Mouse (Mus musculus): ENCODE measurements around the gene Hspa1b.
"Not testable (repeated sequence)": the region's sequence is repeated elsewhere in the genome, so short reads cannot be mapped to it uniquely, and the experiment has no call there.

Gene Hspa1b

DNA sequence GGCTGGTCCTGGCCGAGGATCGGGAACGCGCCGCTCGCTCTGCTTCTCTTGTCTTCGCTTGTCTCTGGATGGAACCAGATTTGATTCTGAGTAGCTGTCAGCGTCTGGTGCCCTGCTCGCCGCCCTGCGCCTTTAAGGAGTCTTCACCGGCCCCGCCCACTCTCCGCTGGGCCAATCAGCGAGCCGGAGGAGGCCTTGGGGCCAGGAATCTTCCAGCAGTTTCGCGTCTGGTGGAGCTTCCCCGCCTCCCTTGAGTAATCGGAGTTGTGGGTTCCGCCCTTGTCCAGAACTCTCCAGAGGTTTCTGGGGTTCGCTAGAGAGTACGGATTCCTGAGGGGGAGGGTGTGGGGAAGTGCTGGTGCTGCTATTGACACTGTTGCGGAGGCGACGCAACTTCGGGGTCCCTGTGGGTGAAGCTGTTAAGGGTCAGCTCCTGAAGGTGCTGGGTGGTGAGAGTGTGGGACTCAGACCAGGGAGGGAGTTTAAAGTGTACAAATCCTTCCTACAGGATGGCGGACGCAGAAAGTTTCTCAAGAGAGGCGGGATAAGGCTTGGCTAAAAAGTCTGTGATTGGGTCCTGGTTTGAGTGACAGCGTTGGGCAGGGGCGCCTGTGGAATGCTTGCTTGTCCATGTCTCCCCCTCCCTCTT lies at the start of gene Hspa1b:
Gene Hspa1b (minus strand): TSS at position 109 of the 649 bp plus-strand sequence.
- DNase-seq (ENCODE audit: low spot score in 2 of 2): peak; percentile 74 to 78

DNA sequence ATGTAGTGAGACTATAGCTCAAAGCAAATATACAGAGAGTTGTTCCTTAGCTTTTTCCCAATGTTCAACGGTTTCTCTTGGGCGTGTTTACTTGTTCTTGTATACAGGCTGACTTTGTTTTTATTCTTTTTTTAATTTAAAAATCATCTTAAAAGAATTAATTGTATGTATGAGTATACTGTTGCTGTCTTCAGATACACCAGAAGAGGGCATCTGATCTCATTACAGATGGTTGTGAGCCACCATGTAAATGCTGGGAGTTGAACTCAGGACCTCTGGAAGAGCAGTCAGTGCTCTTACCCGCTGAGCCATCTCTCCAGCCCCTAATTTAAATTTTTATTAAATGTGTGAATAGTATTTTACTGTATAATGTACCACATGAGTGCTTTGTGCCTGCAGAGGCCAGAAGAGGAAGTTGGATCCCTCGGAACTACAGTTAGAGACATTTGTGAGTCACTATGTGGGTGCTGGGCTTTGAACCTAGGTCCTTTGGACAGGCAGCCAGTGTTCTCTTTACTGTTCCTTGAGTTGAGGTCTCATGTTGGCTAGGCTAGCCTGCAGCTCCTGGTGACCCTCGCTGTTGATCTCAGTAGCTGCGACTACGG lies 48.5 kb upstream of the Hspa1b start:
- DNase-seq (ENCODE audit: low spot score in 2 of 2): no peak

DNA sequence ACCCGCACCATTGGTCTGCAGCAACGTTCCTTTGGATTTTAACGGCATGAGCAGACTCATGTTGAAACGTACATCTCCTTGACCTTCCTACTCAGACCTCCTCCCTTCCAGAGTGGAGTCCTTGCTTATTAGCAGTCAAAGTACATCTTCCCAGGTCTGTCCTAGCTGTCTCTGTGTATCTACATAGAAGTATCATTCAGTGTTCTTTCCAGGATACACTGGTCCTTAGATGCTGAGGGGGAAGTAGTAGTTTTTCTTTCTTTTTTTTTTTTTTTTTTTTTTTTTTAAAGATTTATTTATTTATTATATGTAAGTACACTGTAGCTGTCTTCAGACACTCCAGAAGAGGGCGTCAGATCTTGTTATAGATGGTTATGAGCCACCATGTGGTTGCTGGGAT lies 46.9 kb upstream of the Hspa1b start:
- DNase-seq (ENCODE audit: low spot score in 2 of 2): not testable (repeated sequence)

DNA sequence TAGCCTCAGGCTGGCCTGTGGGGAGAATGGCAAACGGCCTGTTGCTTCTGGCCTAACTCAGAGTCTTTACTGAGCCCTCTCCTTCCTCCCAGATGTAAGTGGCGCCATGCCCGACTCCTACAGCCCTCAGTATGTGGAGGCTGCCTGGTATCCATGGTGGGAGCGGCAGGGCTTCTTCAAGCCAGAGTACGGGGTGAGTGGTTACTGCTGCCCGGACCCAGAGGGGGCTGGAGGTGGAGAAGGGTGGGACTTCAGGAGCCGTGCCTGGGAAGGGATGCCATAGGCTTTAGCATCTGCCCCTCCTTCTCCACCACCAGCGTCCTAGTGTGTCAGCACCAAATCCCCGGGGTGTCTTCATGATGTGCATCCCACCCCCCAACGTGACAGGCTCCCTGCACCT lies 46.1 kb upstream of the Hspa1b start:
- peak; percentile 10 to 59 for DNase-seq (ENCODE audit: low spot score in 2 of 2)

DNA sequence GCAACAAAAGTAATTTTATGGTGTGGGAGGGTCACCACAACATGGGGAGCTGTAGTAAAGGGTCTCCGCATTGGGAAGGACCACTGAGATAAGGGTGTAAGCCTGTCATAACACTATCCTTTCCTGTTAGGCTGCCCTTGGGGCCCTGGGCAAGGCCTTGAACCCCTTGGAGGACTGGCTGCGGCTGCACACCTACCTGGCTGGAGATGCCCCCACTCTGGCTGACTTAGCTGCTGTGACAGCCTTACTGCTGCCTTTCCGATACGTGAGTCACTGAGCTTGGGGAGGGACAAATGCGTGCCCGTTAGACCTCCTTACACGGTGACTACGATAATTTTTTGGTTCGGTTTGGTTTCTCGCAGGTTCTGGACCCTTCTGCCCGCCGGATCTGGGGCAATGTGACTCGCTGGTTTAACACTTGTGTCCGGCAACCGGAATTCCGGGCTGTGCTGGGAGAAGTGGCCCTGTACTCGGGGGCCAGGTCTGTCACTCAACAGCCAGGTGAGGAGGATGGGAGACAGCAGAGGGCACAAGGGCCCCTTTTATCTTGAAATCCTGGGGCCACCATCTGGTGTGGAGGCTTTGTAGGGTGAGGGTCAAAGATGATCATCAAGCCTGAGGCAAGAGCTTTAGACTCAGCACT lies 45.2 kb upstream of the Hspa1b start:
- no peak for DNase-seq (ENCODE audit: low spot score in 2 of 2)

DNA sequence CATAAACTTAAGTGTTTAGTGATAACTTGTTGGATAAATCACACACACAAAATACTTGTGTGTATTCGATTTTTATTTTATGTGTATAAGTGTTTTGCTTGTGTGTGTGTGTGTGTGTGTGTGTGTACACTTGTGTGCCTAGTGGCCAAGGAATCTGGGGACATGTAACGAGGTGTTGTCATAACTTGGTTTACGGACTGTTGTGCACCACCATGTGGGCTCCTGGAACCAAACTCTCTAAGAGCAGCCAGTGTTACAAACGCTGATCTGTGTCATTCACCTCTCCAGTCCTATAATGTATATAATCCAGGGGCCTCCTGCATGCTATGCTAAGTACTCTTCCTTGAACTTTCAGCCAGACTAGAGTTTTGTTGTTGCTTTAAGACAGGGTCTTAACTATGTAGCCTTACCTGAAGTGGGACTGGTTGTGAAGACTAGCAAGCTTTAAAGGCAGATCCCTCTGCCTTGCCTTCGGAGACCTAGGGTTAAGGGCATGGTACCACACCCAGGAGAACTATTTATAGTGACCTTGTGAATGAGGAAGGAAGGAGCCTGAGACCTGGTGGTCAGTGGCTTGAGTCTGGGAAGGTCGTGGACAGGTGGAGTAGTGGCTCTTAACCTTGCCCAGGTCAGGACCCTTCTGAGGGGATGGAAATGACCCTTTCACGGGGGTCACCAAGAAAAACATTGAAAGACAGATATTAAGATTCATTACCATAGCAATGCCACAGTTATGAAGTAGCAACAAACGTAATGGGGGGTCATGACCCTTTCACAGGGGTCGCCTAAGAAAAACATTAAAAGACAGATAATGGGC lies 44.2 kb upstream of the Hspa1b start:
- DNase-seq (ENCODE audit: low spot score in 2 of 2): no peak

DNA sequence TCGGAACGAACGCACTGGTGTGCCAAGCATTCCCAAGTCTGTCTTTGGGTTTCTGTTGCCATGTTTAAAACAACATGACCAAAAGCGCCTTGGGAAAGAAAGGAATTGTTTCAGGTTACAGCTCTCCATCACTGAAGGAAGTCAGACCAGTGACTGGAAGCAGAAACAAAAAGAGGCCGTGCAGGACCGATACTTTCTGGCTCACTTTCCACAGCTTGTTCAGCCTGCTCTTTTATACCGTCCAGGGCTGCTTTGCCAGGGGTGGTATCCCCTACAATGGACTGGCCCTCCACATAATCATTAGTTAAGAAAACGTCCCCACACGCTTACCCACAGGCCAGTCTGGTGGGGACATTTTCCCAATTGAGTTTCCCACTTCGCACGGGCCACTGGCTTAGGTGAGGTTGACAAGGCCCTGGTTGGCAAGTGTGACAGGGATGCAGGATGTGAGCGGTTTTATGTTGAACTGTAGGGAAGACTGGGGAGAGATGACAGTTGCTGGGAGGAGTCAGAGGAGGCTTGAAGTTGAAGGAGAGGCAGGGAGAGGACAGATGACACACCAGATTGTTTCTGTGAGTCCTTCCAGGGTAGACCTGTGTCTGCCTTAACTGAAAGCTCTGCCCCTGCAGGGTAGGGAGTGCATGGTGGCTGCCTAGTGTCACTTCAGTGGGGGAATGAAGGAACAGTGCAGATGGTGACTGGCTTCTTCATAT lies 43.3 kb upstream of the Hspa1b start:
- DNase-seq (ENCODE audit: low spot score in 2 of 2): peak in 1 of 2 experiments; percentile 71

DNA sequence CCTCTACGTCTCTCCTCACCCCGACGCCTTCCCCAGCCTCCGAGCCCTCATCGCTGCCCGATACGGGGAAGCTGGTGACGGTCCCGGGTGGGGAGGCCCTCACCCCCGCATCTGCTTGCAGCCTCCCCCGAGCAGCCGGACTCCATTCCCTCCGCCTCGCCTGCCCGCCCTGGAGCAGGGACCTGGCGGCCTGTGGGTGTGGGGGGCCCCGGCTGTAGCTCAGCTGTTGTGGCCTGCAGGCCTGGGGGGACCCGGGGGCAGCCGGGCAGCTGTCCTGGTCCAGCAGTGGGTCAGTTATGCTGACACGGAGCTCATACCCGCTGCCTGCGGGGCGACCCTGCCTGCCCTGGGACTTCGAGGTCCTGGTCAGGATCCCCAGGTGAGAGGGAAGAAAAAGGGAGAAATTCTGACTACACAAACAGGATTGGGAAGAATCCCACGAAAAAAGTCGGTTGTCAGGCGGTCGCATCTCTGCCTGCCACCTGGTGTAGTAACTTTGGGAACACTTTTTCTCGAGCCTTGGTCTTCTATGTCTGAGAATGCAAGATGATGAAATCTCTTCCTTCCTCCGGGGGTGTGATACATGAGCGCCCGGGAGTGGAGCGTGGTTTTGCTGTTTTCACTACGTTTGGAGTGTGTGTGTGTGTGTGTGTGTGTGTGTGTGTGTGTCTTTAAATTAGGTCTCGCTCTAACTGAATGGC lies 42.6 kb upstream of the Hspa1b start:
- DNase-seq (ENCODE audit: low spot score in 2 of 2): peak; percentile 54 to 82

DNA sequence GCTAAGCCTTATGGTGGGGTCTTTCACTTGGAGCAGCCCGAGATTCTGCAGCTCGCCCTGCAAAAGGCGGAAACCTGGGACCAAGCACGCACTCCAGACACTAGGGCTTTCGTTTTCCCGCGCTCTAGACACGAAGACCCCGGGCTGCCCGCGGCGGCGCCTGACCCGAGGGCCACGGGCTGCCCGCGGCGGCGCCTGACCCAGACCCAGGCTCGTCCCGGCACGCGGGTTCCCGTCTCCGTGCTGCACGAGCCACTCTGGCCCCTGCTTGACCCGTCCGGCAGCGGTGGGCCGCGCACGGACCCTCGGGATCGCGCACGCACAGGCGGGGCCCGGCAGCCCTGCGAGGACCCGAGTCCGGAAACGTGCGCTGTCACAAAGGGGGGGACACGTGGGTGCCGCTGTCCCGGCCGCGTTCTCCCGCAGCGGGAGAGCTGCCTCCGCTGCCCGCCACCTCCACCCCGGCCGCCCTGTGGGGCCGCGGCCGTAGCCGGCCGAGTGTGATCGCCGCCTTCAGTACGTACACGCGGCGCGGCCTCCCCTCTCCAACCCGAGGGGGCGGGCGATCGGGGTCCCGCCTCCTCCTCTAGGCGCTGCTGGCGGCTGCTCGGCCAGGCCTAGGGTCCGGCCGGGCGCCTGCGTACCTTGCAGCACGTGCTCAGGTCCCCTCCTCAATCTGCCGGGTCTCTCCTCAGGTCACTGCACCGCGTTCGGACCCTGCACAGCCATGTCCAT lies 41.8 kb upstream of the Hspa1b start, which contains the start of gene Vars:
Gene Vars (plus strand): TSS at position 271 of the 735 bp plus-strand sequence.
- peak; percentile 85 to 94 for DNase-seq (ENCODE audit: low spot score in 2 of 2)

DNA sequence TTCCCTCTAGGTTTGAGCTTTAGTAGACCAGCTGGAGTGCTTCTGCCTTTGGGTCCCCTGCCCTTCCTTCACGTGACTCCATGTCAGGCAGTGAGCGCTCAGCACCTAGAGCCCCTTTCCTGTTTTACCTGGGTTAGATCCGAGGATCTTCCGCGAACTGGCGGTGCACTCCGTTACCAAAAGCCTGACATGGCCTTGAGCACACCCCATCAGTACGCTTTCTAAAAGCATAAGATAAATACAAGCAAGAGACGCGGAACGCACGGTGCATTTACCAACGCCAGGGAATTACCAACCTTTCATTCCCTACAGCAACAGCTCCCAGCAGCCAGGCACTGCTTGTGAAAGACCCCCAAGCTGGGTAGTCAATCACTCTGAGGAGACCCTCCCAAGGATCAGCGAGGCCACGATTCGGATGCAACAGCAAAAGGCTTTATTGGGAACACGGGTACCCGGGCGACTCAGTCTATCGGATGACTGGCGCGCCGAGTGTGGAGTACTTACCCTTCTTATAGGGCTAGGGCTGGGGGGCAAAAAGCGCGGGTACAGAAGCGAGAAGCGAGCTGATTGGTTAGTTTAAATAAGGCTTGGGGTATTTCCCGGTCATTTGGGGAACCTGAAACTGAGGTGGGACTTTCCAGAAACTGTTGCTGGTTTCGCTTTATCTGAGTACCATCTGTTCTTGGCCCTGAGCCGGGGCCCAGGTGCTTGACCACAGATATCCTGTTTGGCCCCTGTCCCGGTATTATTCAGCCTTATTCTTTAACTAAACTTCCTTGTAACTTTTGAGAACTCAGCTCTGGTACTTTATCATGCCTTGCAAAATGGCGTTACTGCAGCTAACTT lies 41.1 kb upstream of the Hspa1b start:
- DNase-seq (ENCODE audit: low spot score in 2 of 2): peak; percentile 63 to 76

DNA sequence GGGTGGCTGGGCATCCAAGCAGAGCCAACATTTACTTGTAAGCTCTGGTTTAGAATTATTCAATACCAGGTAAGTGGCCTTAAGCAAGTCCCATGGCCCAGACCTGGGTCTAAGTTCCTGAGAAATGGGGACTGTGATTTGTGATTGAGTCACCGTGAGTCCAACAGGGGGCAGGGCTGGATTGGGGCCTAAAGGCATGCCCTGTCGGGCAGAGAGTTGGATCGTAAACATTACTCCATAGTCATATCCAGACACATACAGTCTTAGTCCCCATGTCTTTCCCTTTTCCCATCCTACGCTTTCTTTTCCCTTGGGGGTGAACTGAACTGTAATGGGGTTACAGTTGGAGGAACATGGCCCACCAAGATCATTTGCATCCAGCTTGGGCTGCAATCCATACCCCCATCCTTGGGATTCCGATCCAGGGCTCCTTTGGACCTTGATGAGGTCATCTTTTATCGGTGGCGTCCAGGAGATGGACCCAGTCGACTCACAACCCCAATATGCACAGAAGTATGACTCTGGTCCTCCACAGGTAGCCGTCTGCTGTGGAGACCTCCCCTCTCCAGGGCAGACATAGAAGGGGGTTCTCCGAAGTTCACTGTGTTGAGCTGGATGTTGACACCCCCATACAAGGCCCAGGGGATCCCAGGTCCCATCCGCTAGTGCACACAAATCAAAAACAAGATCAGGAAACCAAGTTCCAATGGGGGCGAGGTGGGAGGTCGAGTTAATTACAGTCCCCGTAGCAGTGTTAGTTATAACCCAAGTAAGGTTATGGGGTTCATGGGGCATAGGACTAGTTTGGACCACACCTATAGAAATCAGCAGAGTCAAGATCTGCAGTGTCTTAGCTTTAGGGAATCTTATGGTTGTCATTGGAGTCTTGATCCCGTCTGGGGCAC lies 39.7 kb upstream of the Hspa1b start:
- DNase-seq (ENCODE audit: low spot score in 2 of 2): no peak

DNA sequence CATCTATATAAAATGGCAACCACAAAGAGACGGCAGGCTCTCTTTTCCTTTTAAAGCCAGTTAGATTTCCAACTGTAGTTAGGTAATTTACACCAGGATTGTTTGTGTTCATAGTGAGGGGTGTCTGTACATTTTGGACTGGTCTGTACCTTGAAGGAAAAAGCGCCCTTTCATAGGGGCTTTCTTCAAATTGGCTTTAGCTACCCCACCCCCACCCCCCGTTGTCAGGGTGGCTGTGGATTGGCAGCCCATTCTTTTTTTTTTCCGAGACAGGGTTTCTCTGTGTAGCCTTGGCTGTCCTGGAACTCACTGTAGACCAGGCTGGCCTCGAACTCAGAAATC lies 38.1 kb upstream of the Hspa1b start:
- DNase-seq (ENCODE audit: low spot score in 2 of 2): no peak

DNA sequence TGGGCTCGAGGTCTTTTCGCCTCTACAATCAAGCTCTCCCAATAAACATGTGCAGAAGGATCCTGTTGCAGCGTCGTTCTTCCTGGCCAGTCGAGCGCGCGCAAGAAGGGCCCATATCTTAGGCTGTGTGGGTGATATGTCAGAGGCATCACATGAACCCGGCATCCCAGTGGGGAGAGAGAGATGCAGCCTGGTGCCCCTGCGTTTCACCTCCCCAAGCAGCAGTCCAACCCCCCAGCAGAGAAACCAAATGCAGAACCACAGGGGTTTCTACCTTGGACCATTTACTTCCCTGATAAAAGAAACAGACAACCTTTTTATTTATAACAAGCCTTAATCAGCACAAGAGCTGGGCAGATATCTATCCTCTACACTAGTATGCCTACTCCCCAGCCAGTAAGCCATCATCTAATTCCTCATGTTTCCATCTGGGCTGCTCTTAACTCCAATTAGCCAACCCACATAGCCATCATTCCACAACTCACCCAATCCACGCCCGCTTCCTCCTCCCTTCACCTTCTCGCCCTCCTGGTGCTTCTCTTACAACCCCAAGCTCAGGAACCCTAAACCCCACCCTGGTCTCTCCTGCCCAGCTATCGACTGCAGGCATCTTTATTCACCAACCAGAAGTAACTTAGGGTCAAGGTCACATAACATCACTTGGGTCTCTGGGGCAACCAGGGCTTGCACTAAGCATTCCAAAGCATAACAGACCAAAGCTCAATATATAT lies 37.5 kb upstream of the Hspa1b start:
- no peak for DNase-seq (ENCODE audit: low spot score in 2 of 2)

DNA sequence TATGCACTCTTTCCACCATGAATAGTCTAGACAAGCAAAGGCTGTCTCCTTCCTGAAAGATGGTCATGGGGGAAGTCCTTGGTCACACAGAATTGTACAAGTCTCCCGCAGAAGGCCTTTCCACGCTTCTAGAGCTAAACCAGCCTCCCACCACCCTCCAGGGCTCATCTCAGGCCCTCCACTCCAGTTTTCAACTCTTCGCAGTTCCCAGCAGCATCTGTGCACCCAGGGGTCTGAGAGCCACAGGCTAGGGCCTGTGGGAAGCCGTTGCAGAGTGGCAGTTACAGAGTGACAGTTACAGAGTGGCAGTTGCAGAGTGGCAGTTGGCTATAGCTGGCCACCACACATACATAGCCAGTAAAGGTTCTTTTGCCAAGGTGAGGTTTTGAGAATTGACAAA lies 36.9 kb upstream of the Hspa1b start:
- not testable (repeated sequence) for DNase-seq (ENCODE audit: low spot score in 2 of 2)

DNA sequence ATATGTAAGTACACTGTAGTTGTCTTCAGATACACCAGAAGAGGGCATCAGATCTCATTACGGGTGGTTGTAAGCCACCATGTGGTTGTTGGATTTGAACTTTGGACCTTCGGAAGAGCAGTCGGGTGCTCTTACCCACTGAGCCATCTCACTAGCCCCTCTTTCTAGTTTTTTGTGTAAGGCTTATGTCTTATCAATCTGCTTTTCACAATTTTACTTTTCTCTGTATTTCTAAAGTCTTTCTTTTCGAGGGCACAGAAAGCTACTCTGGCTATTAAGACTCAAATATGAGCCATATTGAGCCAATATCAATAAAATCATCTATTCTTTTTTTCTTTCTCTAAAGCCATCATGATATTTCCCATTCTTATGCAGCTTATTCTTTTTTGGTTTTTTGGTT lies 36.2 kb upstream of the Hspa1b start:
- not testable (repeated sequence) for DNase-seq (ENCODE audit: low spot score in 2 of 2)

DNA sequence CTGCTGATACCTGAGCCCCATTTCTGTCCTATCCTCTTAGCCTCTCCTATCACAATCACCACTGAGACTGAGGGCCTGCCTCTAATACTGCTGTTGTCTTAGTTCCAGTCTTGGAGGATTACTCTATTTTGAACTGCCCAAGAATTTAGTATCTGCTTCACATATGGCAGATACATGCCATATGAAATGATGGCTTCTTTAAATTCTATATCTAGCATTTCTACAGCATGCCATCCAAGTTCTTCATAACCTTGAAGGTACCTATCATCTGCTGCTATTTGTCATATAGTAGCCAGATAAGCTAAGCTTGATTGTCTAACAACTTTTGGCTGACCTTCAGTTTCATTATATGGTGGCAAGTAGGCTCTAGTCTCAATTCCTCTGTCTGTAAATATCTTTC lies 35.7 kb upstream of the Hspa1b start:
- DNase-seq (ENCODE audit: low spot score in 2 of 2): no peak

DNA sequence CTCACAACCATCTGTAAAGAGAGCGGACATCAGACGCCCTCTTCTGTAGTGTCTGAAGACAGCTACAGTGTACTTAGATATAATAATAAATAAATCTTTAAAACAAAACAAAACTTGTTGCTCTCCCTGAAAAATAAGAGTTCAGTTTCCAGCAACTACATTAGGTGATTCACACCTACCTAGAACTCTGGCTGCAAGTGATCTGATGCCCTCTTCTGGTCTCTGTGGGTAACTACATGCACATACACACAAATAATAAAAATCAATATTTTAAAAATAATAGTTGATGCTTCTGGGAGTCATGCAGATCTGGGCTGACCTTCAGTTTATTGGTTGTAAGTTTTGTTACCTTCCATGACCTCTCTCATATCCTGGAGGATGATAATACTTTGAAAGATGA lies 25.2 kb upstream of the Hspa1b start:
- peak in 1 of 2 experiments; percentile 24 for DNase-seq (ENCODE audit: low spot score in 2 of 2)

DNA sequence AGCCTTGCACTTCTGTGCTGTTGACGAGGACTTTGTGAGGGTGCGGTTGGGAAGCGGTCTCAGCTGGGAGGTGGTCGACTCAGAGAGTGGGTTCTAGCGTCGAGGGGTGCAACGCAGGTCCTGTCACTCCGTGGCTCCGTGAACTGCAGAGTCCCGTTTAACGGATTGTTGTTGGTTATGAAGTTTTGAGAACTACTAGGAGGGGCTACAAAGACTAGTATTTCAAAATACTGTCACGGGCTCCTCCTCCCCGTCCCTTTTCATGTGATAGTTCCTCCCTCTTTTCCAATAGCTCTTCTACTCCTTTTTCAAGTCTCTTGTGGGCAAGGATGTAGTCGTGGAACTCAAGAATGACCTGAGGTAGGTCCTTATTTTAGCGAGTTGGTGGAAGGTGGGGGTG lies 23.3 kb upstream of the Hspa1b start:
- no peak for DNase-seq (ENCODE audit: low spot score in 2 of 2)

All from spleen, postnatal 4 days (tissue).